Mouse (Mus musculus) CD8-positive naive resting alpha-beta T cell, adult 2 months (primary cell): ENCODE data around the gene Gnb2.

Experiments
- DNase-seq, 2 experiments: peaks; one replicate each; pipeline ENCODE4 v3.0.0; 2022; ENCODE audit warnings: low read depth in 2 of 2, low spot score in 2 of 2

The Gnb2 gene

GRCm38 (mm10) chr5:137540991-137541390, 7.7 kb upstream of the Gnb2 start:
- DNase-seq, result no peak

GRCm38 (mm10) chr5:137539291-137539801, 6.0 kb upstream of the Gnb2 start:
- DNase-seq, result no peak

GRCm38 (mm10) chr5:137537461-137537860, 4.2 kb upstream of the Gnb2 start:
- DNase-seq, result no peak

- no peak for DNase-seq
Observed at GRCm38 (mm10) chr5:137535318-137535717, 2.0 kb upstream of the Gnb2 start.

- DNase-seq, result no peak
Observed at GRCm38 (mm10) chr5:137534762-137535161, 1.5 kb upstream of the Gnb2 start.

- no peak for DNase-seq
Observed at GRCm38 (mm10) chr5:137532808-137533116, 548 bp downstream of the Gnb2 start.

- DNase-seq, result no peak
Observed at GRCm38 (mm10) chr5:137532131-137532807, 1.0 kb downstream of the Gnb2 start.

GRCm38 (mm10) chr5:137531414-137532130, 1.7 kb downstream of the Gnb2 start:
- peak in 1 of 2 experiments; percentile 42 for DNase-seq

GRCm38 (mm10) chr5:137530588-137531413, 2.5 kb downstream of the Gnb2 start:
- peak; percentile 47 to 51 for DNase-seq

GRCm38 (mm10) chr5:137530075-137530474, 3.2 kb downstream of the Gnb2 start:
- no peak for DNase-seq

GRCm38 (mm10) chr5:137529221-137529995, 3.9 kb downstream of the Gnb2 start:
- no peak for DNase-seq

GRCm38 (mm10) chr5:137528247-137528968, 4.9 kb downstream of the Gnb2 start:
- no peak for DNase-seq

GRCm38 (mm10) chr5:137527413-137527812, 5.9 kb downstream of the Gnb2 start:
- DNase-seq, result no peak

- no peak for DNase-seq
Observed at GRCm38 (mm10) chr5:137526192-137526936, 6.9 kb downstream of the Gnb2 start.

GRCm38 (mm10) chr5:137525511-137525910, 7.8 kb downstream of the Gnb2 start:
- no peak for DNase-seq

GRCm38 (mm10) chr5:137524671-137525070, 8.6 kb downstream of the Gnb2 start:
- DNase-seq, result no peak

- DNase-seq, result no peak
Observed at GRCm38 (mm10) chr5:137524251-137524515, 9.1 kb downstream of the Gnb2 start.

GRCm38 (mm10) chr5:137523396-137524250, 9.7 kb downstream of the Gnb2 start:
- DNase-seq, result no peak

- no peak for DNase-seq
Observed at GRCm38 (mm10) chr5:137522711-137523110, 10.6 kb downstream of the Gnb2 start.
